In the genomic region with DNA sequence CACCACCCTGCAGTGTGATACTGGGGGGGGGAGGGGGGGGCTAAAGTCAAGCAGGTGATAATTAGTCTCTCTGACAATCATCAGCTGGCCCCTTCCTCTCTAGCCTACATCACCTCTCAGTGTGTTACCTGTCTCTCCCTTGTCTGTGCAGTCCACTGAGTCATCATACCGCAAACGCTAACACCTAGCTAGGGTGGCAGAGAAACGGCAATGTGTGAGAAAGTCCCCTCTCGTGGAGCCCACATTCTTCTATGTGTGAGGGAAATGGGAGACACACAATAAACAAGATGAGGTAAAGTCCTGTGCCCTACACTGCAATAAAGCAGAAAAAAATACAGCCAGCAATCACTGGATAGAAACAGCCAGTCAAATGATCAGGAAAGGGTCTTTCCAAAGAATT, we compare ENCODE assay signal across 23 mouse cellular contexts.
"Had no signal": no experiment of that assay in that cellular context is flagged by ENCODE, and none has a peak within 500 bp of the region (broad histone marks: within the 10 kb centered on the region; RNA-seq: fewer than 3 reads in every experiment).

No protein-coding gene starts in this region.

- H3K9me3 ChIP-seq: heart, embryonic 10.5 days; heart, embryonic 12.5 days; hindbrain, embryonic 10.5 days; hindbrain, embryonic 12.5 days; intestine, embryonic 15.5 days; limb, embryonic 13.5 days; limb, embryonic 15.5 days; liver, embryonic 12.5 days had no signal

- H3K27me3 ChIP-seq: heart, embryonic 12.5 days; hindbrain, embryonic 12.5 days; intestine, embryonic 15.5 days; limb, embryonic 13.5 days; limb, embryonic 15.5 days; liver, embryonic 12.5 days had no signal

- H3K9ac ChIP-seq: heart, embryonic 12.5 days; hindbrain, embryonic 12.5 days; hindbrain, embryonic 14.5 days; intestine, embryonic 15.5 days; limb, embryonic 13.5 days; limb, embryonic 15.5 days; liver, embryonic 12.5 days; liver, embryonic 14.5 days had no signal

- H3K27ac ChIP-seq: heart, adult 2 months; heart, embryonic 10.5 days; hindbrain, embryonic 10.5 days; hindbrain, embryonic 12.5 days; hindbrain, embryonic 14.5 days; intestine, embryonic 15.5 days; layer of hippocampus, adult 2 months; limb, embryonic 13.5 days; limb, embryonic 15.5 days; liver, embryonic 12.5 days; liver, embryonic 14.5 days had no signal

- DNase-seq: gastrocnemius, adult 2 months; gastrocnemius, postnatal 10 days; gastrocnemius, postnatal 25 days; heart, adult 2 months; heart, postnatal 10 days; heart, postnatal 4 days; layer of hippocampus, postnatal 36 days; left cerebral cortex, postnatal 4 days had no signal

- ATAC-seq: forebrain, embryonic 16.5 days; hindbrain, embryonic 16.5 days; inflammation-experienced regulatory T-cells, adult 6 months; intestine, embryonic 15.5 days; intestine, postnatal 0 days; liver, embryonic 12.5 days had no signal

- H3K36me3 ChIP-seq: heart, embryonic 10.5 days; heart, embryonic 12.5 days; hindbrain, embryonic 10.5 days; hindbrain, embryonic 12.5 days; intestine, embryonic 15.5 days; limb, embryonic 13.5 days; limb, embryonic 15.5 days; liver, embryonic 12.5 days had no signal

- H3K4me3 ChIP-seq: gastrocnemius, adult 2 months; heart, adult 2 months; heart, embryonic 10.5 days; heart, embryonic 12.5 days; hindbrain, embryonic 10.5 days; hindbrain, embryonic 12.5 days; intestine, embryonic 15.5 days; layer of hippocampus, adult 2 months; limb, embryonic 13.5 days; limb, embryonic 15.5 days; liver, embryonic 12.5 days had no signal

- H3K4me2 ChIP-seq: heart, embryonic 12.5 days; hindbrain, embryonic 12.5 days; hindbrain, embryonic 14.5 days; intestine, embryonic 15.5 days; limb, embryonic 13.5 days; limb, embryonic 15.5 days; liver, embryonic 12.5 days had no signal
